Mouse (Mus musculus): ENCODE results near the gene Pdlim4.

DNA sequence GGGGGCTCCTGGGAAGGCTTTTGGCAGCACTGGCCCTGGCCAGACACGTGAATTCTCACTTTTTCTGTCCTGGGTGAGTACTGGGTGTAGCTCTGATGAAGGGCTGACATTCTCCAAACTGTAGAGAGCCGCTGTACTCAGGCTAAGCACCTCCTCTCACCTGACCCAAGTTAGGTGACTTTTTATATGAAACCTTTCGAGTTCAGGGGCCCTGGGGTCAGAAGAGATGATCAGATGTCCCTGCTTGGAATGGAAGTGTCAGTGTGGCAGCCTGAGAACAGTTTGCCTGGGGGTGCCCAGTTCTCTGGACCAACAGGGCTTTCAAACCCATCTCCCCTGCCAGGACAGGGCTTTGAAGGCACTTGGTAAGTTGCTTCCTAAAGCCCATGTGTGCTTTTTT lies 39.3 kb upstream of the Pdlim4 start:
- TF ChIP-seq CTCF (IDR thresholded peaks at IDR 0.05; ENCODE audit: low read depth) (no peak), EP300 (optimal IDR thresholded peaks at IDR 0.05) (no peak)

Data from stomach, postnatal 0 days (tissue).